Mouse (Mus musculus) limb, embryonic 11.5 days (tissue): Measurements from ENCODE around the gene Nucks1. TPM values are rescaled to one million over a fixed set of nuclear protein-coding genes. Genes with fewer than 3 reads are reported as not detected.
A peak's percentile ranks its signal among the peaks of the same experiment; 100 is the strongest.

ENCODE experiments used
- ATAC-seq: fragments of 200-750 bp; cut with Nextera tagmentation; 2 replicates; pipeline ENCODE4 v1.8.0; 2017; ENCODE audit warnings: low read depth; ENCODE audit not compliant: insufficient number of reproducible peaks, low FRiP score, low TSS enrichment
- DNase-seq: peaks from one replicate; pipeline ENCODE4 v3.0.0-alpha.2; 2015; ENCODE audit warnings: low spot score
- H3K27ac ChIP-seq: fragments of 300-500 bp; sonication (generic); replicated peaks from 2 replicates; pipeline ENCODE4 v1.5.1; 2014; ENCODE audit warnings: low read depth, mild to moderate bottlenecking, low read length
- H3K27me3 ChIP-seq: fragments of 300-500 bp; sonication (generic); 2 replicates; pipeline ENCODE4 v1.6.1; 2014; ENCODE audit warnings: mild to moderate bottlenecking, low read length, mixed read lengths; ENCODE audit not compliant: control insufficient read depth, insufficient read depth
- H3K36me3 ChIP-seq: fragments of 300-500 bp; sonication (generic); 2 replicates; pipeline ENCODE4 v1.6.1; 2014; ENCODE audit warnings: mild to moderate bottlenecking, low read length, moderate library complexity, mixed read lengths; ENCODE audit not compliant: control insufficient read depth, insufficient read depth
- H3K4me1 ChIP-seq: fragments of 300-500 bp; sonication (generic); 2 replicates; pipeline ENCODE4 v1.6.1; 2014; ENCODE audit warnings: low read length, mixed read lengths; ENCODE audit not compliant: control insufficient read depth, insufficient read depth
- H3K4me2 ChIP-seq: fragments of 300-500 bp; sonication (generic); 2 replicates; pipeline ENCODE4 v1.6.1; 2014; ENCODE audit warnings: low read depth, mild to moderate bottlenecking, moderate library complexity; ENCODE audit not compliant: severe bottlenecking
- H3K4me3 ChIP-seq: fragments of 300-500 bp; sonication (generic); 2 replicates; pipeline ENCODE4 v1.5.1; 2014; ENCODE audit warnings: low read depth, low read length
- H3K9ac ChIP-seq: fragments of 300-500 bp; sonication (generic); 2 replicates; pipeline ENCODE4 v1.6.1; 2014; ENCODE audit warnings: mild to moderate bottlenecking, low read length
- H3K9me3 ChIP-seq: fragments of 300-500 bp; sonication (generic); 2 replicates; pipeline ENCODE4 v1.6.1; 2016; ENCODE audit warnings: low read length; ENCODE audit not compliant: control insufficient read depth
- WGBS: fragments of 180-500 bp; shearing (Covaris S2); extraction: QIAGEN DNeasy Blood & Tissue Kit; methylation state at CpG from one replicate; pipeline ENCODE4 v1.1.7; 2014; 5-methylcytosine and 5-hydroxymethylcytosine counted together
- polyA plus RNA-seq: library from polyadenylated mRNA; unstranded; fragments of >200 nt; fragmentation: Nextera tagmentation; extraction: Ambion mirVana; gene quantifications from 2 replicates; pipeline ENCODE4 v1.2.1, GENCODE M21; 2014

Gene Nucks1
- polyA plus RNA-seq, 1 experiment from 2014 or later: 63.4 TPM

DNA sequence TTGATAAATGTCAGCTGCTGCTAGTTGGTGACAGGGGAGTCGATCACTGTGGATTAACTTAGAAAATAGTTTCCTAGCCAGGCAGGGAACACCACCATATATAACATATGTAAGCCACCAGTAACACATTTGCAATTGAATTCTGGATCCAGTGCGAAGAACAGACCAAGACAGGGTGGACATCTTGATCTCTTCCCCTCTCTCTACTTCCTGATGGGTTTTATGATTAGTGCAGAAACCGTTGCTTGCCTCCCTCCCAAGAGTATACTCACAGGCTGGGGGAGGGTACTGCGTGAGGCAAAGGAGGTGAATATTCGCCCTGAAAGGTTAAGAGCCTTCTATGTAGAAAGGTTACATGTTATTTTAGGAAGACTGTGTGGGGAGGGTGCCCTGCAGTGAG, 55.5 kb downstream of the Nucks1 start:
- ATAC-seq (no peak), DNase-seq (no peak)
- Histone ChIP-seq H3K9me3 (no peaks in the 10 kb centered on the region), H3K4me2 (no peak overlapping the region), H3K36me3 (no peaks in the 10 kb centered on the region), H3K4me1 (peaks cover 16% of the 10 kb centered on the region), H3K27me3 (peaks cover 21% of the 10 kb centered on the region), H3K9ac (no peak overlapping the region), H3K4me3 (no peak overlapping the region), H3K27ac (no peak overlapping the region)
- 45% methylated on average over 5 of the region's 5 CpGs for WGBS

- DNase-seq (no peak), ATAC-seq (no peak)
- 77% methylated on average over 7 of the region's 7 CpGs for WGBS
- H3K4me3 ChIP-seq: no peak overlapping the region
- no peak overlapping the region for H3K4me2 ChIP-seq
- no peak overlapping the region for H3K9ac ChIP-seq
- no peaks in the 10 kb centered on the region for H3K9me3 ChIP-seq
- H3K27me3 ChIP-seq: peaks cover 15% of the 10 kb centered on the region
- H3K36me3 ChIP-seq: no peaks in the 10 kb centered on the region
- H3K27ac ChIP-seq: no peak overlapping the region
- H3K4me1 ChIP-seq: peaks cover 31% of the 10 kb centered on the region
Measured at GRCm38 (mm10) chr1:131967336-131967735, 57.0 kb downstream of the Nucks1 start.

- peaks cover 35% of the 10 kb centered on the region for H3K4me1 ChIP-seq
- WGBS: 46% methylated on average over 3 of the region's 3 CpGs
- H3K27me3 ChIP-seq: peaks cover 10% of the 10 kb centered on the region
- H3K9ac ChIP-seq: no peak overlapping the region
- DNase-seq: no peak
- no peak for ATAC-seq
- no peaks in the 10 kb centered on the region for H3K36me3 ChIP-seq
- H3K4me3 ChIP-seq: no peak overlapping the region
- H3K4me2 ChIP-seq: no peak overlapping the region
- H3K9me3 ChIP-seq: no peaks in the 10 kb centered on the region
- no peak overlapping the region for H3K27ac ChIP-seq
Measured at GRCm38 (mm10) chr1:131968556-131968955, 58.2 kb downstream of the Nucks1 start.

GRCm38 (mm10) chr1:131968983-131969382, 58.6 kb downstream of the Nucks1 start:
- Histone ChIP-seq H3K36me3 (no peaks in the 10 kb centered on the region), H3K9ac (no peak overlapping the region), H3K4me2 (no peak overlapping the region), H3K27me3 (peaks cover 6% of the 10 kb centered on the region), H3K4me3 (no peak overlapping the region), H3K9me3 (no peaks in the 10 kb centered on the region), H3K27ac (no peak overlapping the region), H3K4me1 (peaks cover 31% of the 10 kb centered on the region)
- ATAC-seq (no peak), DNase-seq (no peak)
- WGBS: 73% methylated on average over 6 of the region's 6 CpGs

DNA sequence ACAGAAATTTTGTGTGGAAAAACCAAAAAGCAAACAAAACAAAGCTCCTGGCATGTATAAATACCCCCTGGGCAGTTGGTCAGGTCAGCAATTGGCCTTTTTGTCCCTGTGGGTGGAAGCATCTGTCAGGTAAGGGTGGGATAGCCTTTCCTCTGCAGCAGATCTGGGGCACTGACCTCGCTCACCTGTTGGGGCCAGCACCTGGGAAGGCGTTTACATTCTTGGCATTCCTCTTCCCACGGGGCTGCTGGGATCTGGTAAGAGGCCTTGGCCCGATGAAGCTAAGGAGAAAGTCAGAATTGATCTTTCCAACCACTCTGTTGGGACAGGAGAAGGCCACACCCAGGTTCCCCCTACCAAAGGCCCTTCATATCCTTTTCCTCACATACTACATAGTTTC, 59.5 kb downstream of the Nucks1 start:
- H3K27ac ChIP-seq: no peak overlapping the region
- no peak for ATAC-seq

DNA sequence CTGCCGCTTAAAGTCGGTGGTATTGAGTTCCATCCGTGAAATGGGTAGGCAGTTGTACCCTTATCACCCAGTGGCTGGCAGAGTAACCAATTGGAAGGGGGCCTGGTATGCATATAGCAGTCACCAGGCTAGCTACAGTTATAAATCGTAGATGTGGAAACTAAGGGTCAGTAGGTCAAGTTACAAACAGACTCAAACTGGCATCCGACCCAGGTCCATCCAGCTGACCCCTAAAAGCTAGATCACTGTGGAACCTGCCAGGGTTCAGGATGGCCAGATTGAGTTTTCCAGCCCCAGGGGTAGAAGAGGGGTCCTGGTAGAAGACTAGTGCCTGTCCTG, 60.0 kb downstream of the Nucks1 start:
- Histone ChIP-seq H3K4me1 (peaks cover 28% of the 10 kb centered on the region), H3K27me3 (no peaks in the 10 kb centered on the region), H3K36me3 (no peaks in the 10 kb centered on the region), H3K27ac (peak overlapping the region; percentile 84; the same call in 1 of the 2 replicates), H3K9ac (no peak overlapping the region), H3K9me3 (no peaks in the 10 kb centered on the region), H3K4me3 (no peak overlapping the region), H3K4me2 (peak overlapping the region; percentile 13; the same call in 1 of the 2 replicates)
- no peak for DNase-seq
- ATAC-seq: no peak
- 34% methylated on average over 5 of the region's 5 CpGs for WGBS

More for the DNA sequence above, 59.5 kb downstream of the Nucks1 start:
- DNase-seq: no peak
- 51% methylated on average over 4 of the region's 4 CpGs for WGBS
- peaks cover 28% of the 10 kb centered on the region for H3K4me1 ChIP-seq
- H3K36me3 ChIP-seq: no peaks in the 10 kb centered on the region
- no peaks in the 10 kb centered on the region for H3K9me3 ChIP-seq
- no peak overlapping the region for H3K9ac ChIP-seq
- no peak overlapping the region for H3K4me3 ChIP-seq
- H3K27me3 ChIP-seq: no peaks in the 10 kb centered on the region
- H3K4me2 ChIP-seq: no peak overlapping the region

DNA sequence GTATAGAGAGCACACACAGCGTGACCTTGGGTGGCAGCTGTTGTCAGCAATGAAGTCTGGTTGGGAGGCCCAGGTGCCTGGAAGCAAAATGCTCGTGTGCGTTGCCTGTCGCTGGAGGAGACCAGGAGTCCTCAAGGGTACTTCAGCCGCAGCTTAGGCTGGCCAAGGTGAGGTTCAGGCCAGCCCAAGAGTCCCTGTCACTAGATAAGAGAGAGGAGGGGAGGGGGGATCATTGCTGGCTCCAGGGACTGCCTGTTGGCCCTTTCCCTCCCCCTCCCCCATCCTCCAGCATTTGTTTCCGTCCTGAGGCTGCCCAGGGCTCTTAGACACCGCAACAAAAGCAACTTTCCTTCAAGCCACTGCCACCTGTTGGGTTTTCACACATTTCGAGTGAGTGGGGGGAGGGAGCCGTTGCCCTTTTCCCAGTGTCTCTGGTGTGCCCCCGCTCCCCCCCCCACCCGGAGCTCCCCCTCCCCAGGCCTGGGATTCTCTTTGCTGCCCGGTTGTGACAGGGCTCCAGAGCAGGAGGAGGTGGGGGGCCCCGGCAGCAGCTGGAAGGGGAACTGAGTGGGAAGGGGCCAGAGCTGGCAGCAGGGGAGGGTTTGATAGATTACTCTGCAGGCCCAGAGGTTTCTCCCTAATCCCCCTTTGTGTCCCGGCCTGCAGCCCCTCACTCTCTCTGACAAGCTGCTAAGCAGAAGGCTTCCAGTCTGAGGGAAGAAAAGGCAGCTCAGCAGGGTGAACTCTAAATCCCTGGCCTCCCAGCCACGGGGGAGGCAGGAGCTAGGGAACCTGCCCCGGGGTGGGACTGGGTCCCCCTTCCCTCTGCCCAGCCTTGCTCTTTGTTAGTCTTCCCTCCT, 60.6 kb downstream of the Nucks1 start:
- Histone ChIP-seq H3K4me2 (peak overlapping the region; percentile 13; the same call in 1 of the 2 replicates), H3K27ac (peak overlapping the region; percentile 84; the same call in 1 of the 2 replicates), H3K4me1 (peaks cover 28% of the 10 kb centered on the region), H3K4me3 (no peak overlapping the region), H3K27me3 (no peaks in the 10 kb centered on the region), H3K9ac (peak overlapping the region; percentile 49; the same call in 1 of the 2 replicates), H3K36me3 (no peaks in the 10 kb centered on the region), H3K9me3 (no peaks in the 10 kb centered on the region)
- 5% methylated on average over 16 of the region's 16 CpGs for WGBS
- peak; percentile 63 for DNase-seq
- ATAC-seq: peak; percentile 63; the same call in 1 of the 2 replicates

DNA sequence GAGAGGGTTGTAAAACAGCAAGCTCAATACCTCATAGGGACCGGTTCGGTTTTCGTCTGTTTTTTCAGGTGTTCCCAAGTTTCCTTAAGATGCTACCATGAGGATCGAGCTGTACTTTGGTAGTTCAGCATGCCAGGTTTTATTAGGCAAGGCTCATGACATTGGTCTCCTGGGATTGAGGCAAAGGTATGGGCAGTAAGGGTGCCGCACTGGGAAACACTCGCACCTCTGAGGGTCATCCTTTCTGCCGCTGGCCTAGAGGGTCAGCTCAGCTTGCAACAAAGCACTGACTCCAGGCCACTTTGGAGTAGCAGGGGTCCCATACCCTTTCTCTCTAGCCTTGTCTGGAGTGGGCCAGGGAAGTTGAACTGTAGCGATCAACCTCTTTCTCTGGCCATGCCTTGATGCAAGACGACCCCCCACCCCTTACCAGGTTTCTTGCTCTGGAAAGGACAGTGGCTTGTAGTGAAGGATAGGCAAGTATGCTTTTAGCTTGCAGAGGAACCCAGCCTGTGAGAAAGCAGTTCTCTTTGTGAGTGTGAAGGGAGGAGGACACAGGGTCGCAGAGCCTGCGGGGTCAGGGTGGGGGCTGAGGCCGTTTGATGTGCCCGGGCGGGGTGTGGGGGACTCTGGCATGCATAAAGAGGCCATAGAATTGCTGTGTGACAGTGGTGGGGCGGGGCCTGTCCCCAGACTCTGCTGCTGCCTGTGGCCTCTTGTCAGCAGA, 61.6 kb downstream of the Nucks1 start:
- ATAC-seq (no peak), DNase-seq (peak; percentile 55)
- Histone ChIP-seq H3K9ac (0 out of 2 replicates have a peak overlapping the region, but pooled peaks have one; percentile 27), H3K9me3 (no peaks in the 10 kb centered on the region), H3K36me3 (no peaks in the 10 kb centered on the region), H3K4me2 (peak overlapping the region; percentile 20; the same call in 1 of the 2 replicates), H3K4me1 (peaks cover 28% of the 10 kb centered on the region), H3K27me3 (no peaks in the 10 kb centered on the region), H3K4me3 (no peak overlapping the region), H3K27ac (peak overlapping the region; percentile 84; the same call in 1 of the 2 replicates)
- 12% methylated on average over 15 of the region's 15 CpGs for WGBS
